Mouse (Mus musculus) forebrain, embryonic 14.5 days (tissue): Measurements from ENCODE around the gene Olfr545. TPM values are rescaled to one million over a fixed set of nuclear protein-coding genes. Genes with fewer than 3 reads are reported as not detected.
"Not testable (repeated sequence)": the region's sequence is repeated elsewhere in the genome, so short reads cannot be mapped to it uniquely, and the experiment has no call there.

Experiments used
- ATAC-seq: fragments of 200-750 bp; cut with Nextera tagmentation; 2 replicates; pipeline ENCODE4 v1.8.0; 2017; ENCODE audit warnings: mild to moderate bottlenecking, moderate library complexity
- DNase-seq: peaks from one replicate; pipeline ENCODE4 v3.0.0-alpha.2; 2015; ENCODE audit warnings: low spot score
- H3K27ac ChIP-seq: fragments of 300-500 bp; sonication (generic); 2 replicates; pipeline ENCODE4 v1.5.1; 2014; ENCODE audit warnings: low read depth, mild to moderate bottlenecking, control low read depth, low read length, moderate library complexity
- H3K27me3 ChIP-seq: fragments of 300-500 bp; sonication (generic); replicated peaks from 2 replicates; pipeline ENCODE4 v1.6.1; 2014; ENCODE audit warnings: low read length, control low read depth, mixed read lengths; ENCODE audit not compliant: control insufficient read depth, insufficient read depth
- H3K36me3 ChIP-seq: fragments of 300-500 bp; sonication (generic); 2 replicates; pipeline ENCODE4 v1.6.1; 2014; ENCODE audit warnings: low read length, control low read depth; ENCODE audit not compliant: control insufficient read depth, insufficient read depth
- H3K4me1 ChIP-seq: fragments of 300-500 bp; sonication (generic); 2 replicates; pipeline ENCODE4 v1.6.1; 2014; ENCODE audit warnings: antibody characterized with exemption, low read length, control low read depth; ENCODE audit not compliant: control insufficient read depth, insufficient read depth
- H3K4me2 ChIP-seq: fragments of 300-500 bp; sonication (generic); 2 replicates; pipeline ENCODE4 v1.6.1; 2014; ENCODE audit warnings: mild to moderate bottlenecking, control low read depth, low read length
- H3K4me3 ChIP-seq: fragments of 300-500 bp; sonication (generic); 2 replicates; pipeline ENCODE4 v1.5.1; 2014; ENCODE audit warnings: low read depth, low read length, control low read depth
- H3K9ac ChIP-seq: fragments of 300-500 bp; sonication (generic); 2 replicates; pipeline ENCODE4 v1.6.1; 2014; ENCODE audit warnings: mild to moderate bottlenecking, low read length, control low read depth, moderate library complexity
- H3K9me3 ChIP-seq: fragments of 300-500 bp; sonication (generic); replicated peaks from 2 replicates; pipeline ENCODE4 v1.6.1; 2016; ENCODE audit warnings: low read length, control low read depth, mixed read lengths; ENCODE audit not compliant: control insufficient read depth
- WGBS: fragments of 180-500 bp; shearing (Covaris S2); extraction: QIAGEN DNeasy Blood & Tissue Kit; methylation state at CpG from one replicate; pipeline ENCODE4 v1.1.7; 2014; 5-methylcytosine and 5-hydroxymethylcytosine counted together
- polyA plus RNA-seq: library from polyadenylated mRNA; unstranded; fragments of >200 nt; fragmentation: Nextera tagmentation; extraction: Ambion mirVana; gene quantifications from 2 replicates; pipeline ENCODE4 v1.2.1, GENCODE M21; 2014

The Olfr545 gene
- polyA plus RNA-seq, 1 experiment from 2014 or later, result not detected

DNA sequence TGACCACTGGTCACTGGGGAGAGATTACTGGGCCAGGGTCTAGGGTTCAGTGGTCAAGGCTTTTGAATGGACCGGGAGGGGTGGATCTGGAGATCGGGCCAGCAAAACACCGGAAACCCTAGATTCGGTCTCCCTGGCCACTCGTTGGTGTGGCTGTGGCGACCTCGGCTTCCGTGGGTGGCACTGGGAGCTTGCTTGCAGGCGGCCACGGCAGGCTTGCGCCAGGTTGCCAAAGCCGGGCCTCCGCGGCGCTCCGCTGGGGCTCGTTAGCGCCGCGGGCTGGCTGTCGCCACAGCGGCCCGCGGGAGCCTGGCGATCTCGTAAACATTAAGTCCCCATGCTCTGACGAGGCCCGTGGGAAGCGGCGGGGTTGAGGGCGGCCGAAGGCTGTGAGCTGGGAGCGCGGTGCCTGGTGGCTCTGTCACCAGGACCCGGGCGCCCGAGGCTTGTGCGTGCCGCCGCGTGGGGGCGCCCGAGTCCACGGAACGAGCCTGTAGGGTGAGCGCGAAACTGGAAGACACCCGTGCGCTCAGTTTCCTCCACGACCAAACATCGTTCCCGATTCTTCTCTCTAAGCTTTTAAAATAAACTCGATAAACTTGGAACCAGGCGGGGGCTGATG is 13.6 kb upstream of the Olfr545 start:
- H3K27ac ChIP-seq, result 0 out of 2 replicates have a peak overlapping the region, but pooled peaks have one; percentile 14
- no peaks in the 10 kb centered on the region for H3K36me3 ChIP-seq
- 0 out of 2 replicates have a peak, but pooled peaks cover 5% of the 10 kb centered on the region for H3K4me1 ChIP-seq
- H3K4me2 ChIP-seq, result peak overlapping the region; percentile 85
- no peaks in the 10 kb centered on the region for H3K9me3 ChIP-seq
- peak overlapping the region; percentile 73 for H3K9ac ChIP-seq
- ATAC-seq (peak; percentile 95), DNase-seq (peak; percentile 90)
- under 1% methylated on average over 53 of the region's 54 CpGs for WGBS
- H3K4me3 ChIP-seq, result peak overlapping the region; percentile 43
- peaks cover 10% of the 10 kb centered on the region; the same call in 1 of the 2 replicates for H3K27me3 ChIP-seq

DNA sequence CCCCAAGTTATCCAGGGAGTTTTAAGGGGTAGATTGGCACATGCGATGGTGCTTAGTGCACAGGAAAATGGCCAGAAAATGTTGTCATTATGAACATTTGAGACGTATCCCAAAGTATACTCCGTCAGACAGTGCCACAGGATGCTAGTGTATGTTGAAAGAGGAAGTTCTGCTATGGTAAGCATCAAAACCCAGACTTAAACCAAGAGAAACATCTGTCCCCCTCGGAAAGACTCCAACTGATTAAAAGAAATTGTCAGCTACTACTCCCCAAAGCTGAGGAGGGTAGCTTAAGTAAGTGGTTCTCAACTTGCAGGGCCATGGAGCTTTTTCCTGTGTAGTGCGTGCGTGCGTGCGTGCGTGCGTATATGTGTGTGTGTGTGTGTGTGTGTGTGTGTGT is 12.6 kb upstream of the Olfr545 start:
- WGBS, result 93% methylated on average over 10 of the region's 10 CpGs

DNA sequence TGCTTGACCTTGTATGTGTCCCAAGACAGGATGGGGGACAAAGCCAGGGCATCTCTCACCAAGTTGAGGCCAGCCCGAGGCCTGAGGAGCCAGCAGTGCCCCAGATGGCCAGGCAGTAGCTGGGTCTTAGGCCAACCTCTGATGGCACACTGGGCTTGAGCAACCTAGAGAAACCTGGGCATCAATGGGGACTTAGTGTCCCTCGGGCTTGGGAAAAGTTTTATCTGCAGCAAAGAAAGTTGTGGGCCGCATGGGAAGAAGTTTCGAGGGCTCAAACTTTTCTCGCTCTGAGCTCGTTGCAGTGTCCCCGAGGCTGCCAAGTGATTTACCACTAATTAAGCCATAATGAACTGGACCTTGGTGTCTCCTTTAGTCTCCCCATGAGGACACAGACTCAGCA is 10.4 kb upstream of the Olfr545 start:
- no peak for DNase-seq
- ATAC-seq, result no peak
- peaks cover 10% of the 10 kb centered on the region; the same call in 1 of the 2 replicates for H3K27me3 ChIP-seq
- WGBS, result 61% methylated on average over 7 of the region's 7 CpGs
- no peak overlapping the region for H3K4me3 ChIP-seq
- no peaks in the 10 kb centered on the region for H3K4me1 ChIP-seq
- no peaks in the 10 kb centered on the region for H3K9me3 ChIP-seq
- H3K36me3 ChIP-seq, result no peaks in the 10 kb centered on the region
- no peak overlapping the region for H3K27ac ChIP-seq
- no peak overlapping the region for H3K9ac ChIP-seq
- no peak overlapping the region for H3K4me2 ChIP-seq

More for the DNA sequence above, 12.6 kb upstream of the Olfr545 start:
- ATAC-seq, result no peak
- no peak for DNase-seq
- Histone ChIP-seq H3K4me3 (no peak overlapping the region), H3K27me3 (peaks cover 10% of the 10 kb centered on the region; the same call in 1 of the 2 replicates), H3K4me2 (no peak overlapping the region), H3K27ac (no peak overlapping the region), H3K9me3 (no peaks in the 10 kb centered on the region), H3K36me3 (no peaks in the 10 kb centered on the region), H3K4me1 (0 out of 2 replicates have a peak, but pooled peaks cover 3% of the 10 kb centered on the region), H3K9ac (no peak overlapping the region)

DNA sequence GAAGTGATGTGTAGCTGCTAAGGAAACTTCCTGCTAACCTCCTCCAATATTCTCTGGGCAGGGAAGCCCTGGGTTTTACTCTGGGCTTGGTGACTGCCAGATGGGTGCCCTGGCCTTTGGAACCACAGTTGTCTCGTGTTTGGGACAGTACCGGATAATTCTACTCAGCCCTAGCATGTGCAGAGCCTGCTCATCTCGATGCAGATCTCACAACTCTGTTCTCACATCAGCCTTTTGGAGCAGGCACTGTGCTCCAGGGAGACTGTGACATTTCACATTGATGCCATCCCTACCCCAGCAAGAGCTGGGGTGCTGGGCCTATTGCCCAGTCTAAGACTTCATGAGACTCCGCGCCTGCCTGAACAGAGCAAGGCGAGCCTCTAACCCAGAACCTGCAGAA is 9.3 kb upstream of the Olfr545 start:
- H3K4me3 ChIP-seq, result no peak overlapping the region
- no peaks in the 10 kb centered on the region for H3K4me1 ChIP-seq
- H3K27me3 ChIP-seq, result peaks cover 2% of the 10 kb centered on the region; the same call in 1 of the 2 replicates
- no peak overlapping the region for H3K27ac ChIP-seq
- no peak overlapping the region for H3K4me2 ChIP-seq
- H3K9ac ChIP-seq, result no peak overlapping the region
- no peak for ATAC-seq
- H3K36me3 ChIP-seq, result no peaks in the 10 kb centered on the region
- 81% methylated on average over 6 of the region's 6 CpGs for WGBS
- DNase-seq, result no peak
- H3K9me3 ChIP-seq, result no peaks in the 10 kb centered on the region

DNA sequence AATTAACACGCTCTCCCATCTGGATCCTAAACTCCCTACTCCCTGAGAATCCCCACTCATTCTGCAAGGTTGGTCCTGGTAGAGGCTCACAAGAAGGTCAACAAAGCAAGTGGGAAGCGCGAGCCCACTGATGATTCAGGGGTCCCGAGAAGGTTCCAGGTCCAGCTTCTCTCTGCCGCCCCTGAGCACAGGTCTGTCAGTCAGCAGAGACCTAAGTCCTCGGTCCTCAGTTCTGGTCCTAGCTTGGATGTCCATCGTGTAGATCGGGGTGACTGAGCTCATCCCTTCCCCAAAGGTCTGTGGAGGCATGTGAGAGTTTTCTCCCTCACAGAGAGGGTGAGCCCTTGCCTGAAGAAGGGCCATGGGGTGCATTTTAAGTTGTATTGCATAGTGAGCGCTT is 8.7 kb upstream of the Olfr545 start:
- ATAC-seq, result no peak
- H3K27me3 ChIP-seq, result no peaks in the 10 kb centered on the region
- no peaks in the 10 kb centered on the region for H3K36me3 ChIP-seq
- no peaks in the 10 kb centered on the region for H3K4me1 ChIP-seq
- no peak overlapping the region for H3K27ac ChIP-seq
- no peak overlapping the region for H3K9ac ChIP-seq
- no peak overlapping the region for H3K4me3 ChIP-seq
- no peaks in the 10 kb centered on the region for H3K9me3 ChIP-seq
- H3K4me2 ChIP-seq, result no peak overlapping the region
- DNase-seq, result no peak
- 89% methylated on average over 9 of the region's 9 CpGs for WGBS

DNA sequence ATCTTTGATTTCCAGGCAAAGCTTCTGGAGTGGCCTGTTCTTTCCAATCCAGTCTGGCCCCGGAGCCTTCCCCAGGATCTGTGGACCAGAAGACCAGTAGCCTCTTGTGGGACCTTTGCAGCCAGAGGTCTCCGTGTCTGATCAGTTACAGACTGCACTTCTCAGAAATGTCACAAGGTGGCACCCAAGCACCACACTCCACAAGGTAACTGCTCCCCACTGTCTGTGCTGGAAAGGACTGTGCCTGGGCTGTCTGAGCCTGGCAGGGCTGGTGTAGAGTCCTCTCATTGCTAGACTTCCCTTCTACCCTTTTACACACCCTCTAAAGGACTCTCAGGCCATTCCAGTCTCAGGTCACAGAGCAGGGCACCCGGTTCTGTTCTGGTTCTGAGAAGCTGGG is 7.5 kb upstream of the Olfr545 start:
- DNase-seq (peak; percentile 76), ATAC-seq (peak; percentile 82)
- Histone ChIP-seq H3K4me3 (no peak overlapping the region), H3K9ac (no peak overlapping the region), H3K4me2 (no peak overlapping the region), H3K36me3 (no peaks in the 10 kb centered on the region), H3K27ac (no peak overlapping the region), H3K9me3 (no peaks in the 10 kb centered on the region), H3K27me3 (no peaks in the 10 kb centered on the region), H3K4me1 (no peaks in the 10 kb centered on the region)
- 53% methylated on average over 3 of the region's 3 CpGs for whole genome bisulfite sequencing

DNA sequence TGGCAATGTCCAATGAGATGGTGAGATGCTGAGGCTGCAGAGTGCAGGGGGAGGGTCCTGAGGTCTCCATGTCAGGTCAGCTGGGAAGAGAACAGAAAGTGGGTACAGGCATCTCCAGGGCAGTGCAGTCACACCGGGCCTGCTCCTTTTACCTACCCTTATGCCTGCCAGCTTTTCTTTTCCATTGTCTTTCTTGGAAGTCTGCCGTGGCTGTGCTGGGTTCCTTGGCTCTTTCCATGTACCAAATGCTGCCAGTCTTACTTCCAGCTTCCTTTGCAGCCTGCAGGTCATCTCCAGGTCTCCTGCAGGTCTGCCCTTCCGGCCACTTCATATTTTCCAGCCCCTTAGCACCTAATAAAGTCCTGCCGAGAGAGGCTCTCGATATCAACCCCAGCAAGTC is 2.6 kb upstream of the Olfr545 start:
- H3K4me2 ChIP-seq, result no peak overlapping the region
- no peaks in the 10 kb centered on the region for H3K4me1 ChIP-seq
- H3K4me3 ChIP-seq, result no peak overlapping the region
- no peaks in the 10 kb centered on the region for H3K36me3 ChIP-seq
- H3K9me3 ChIP-seq, result no peaks in the 10 kb centered on the region
- 87% methylated on average over 5 of the region's 5 CpGs for WGBS
- no peak overlapping the region for H3K9ac ChIP-seq
- DNase-seq (no peak), ATAC-seq (no peak)
- no peak overlapping the region for H3K27ac ChIP-seq
- H3K27me3 ChIP-seq, result no peaks in the 10 kb centered on the region

DNA sequence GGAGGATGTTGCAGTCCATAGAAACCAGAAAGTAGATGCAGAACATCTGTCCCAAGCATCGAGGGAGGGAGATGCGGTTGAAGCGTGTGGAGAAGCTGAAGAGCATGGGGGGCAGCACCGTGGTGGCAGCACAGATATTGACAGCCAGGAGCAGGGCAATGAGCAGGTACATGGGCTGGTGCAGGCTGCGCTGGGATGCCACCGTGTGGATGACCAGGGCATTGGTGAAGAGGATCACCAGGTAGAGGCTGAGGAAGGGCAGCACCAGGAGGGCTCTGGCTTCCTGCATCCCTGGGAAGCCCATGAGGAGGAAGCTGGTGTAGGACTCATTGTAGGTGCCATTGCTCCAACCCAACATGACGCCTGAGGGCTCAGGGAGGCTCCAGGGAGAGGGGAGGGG is 5.0 kb downstream of the Olfr545 start:
- not testable (repeated sequence) for H3K4me3 ChIP-seq, H3K36me3 ChIP-seq, DNase-seq, H3K4me2 ChIP-seq, H3K9ac ChIP-seq, ATAC-seq, H3K9me3 ChIP-seq, H3K27ac ChIP-seq, H3K27me3 ChIP-seq, H3K4me1 ChIP-seq
- 73% methylated on average over 6 of the region's 7 CpGs for WGBS

DNA sequence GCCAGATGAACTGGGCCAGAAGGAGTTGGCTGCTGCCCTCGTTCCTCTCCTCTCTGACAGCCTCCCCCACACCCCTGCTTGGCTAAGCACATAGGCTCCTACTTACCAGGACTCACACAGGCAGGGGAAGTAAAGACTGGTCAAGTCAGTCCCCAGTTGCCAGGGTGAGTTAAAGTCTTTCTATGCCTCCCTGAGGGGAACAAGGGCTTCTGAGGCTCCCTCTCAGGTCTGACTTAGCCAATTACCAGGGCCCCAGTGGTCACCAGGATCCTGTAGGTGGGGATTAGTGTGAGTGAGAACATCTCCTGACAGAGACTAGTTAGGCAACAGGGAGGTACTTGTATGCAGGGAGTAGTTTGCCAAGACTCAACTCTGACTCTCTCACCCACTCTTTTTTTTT is 11.2 kb downstream of the Olfr545 start, which contains the start of gene Olfr544:
TSS of gene Olfr544 (minus strand) at position 153 of the 400 bp plus-strand sequence.
- no peak within 1 kb of the TSS for H3K27ac ChIP-seq
- no peaks in the 10 kb centered on the region for H3K36me3 ChIP-seq
- no peak within 1 kb of the TSS for H3K4me2 ChIP-seq
- no peak within 1 kb of the TSS for H3K4me3 ChIP-seq
- H3K27me3 ChIP-seq, result no peaks in the 10 kb centered on the region
- H3K4me1 ChIP-seq, result no peaks in the 10 kb centered on the region
- WGBS, result 56% methylated on average over 1 of the region's 1 CpGs
- ATAC-seq (no peak), DNase-seq (no peak)
- H3K9ac ChIP-seq, result no peak within 1 kb of the TSS
- no peaks in the 10 kb centered on the region for H3K9me3 ChIP-seq
